Mouse (Mus musculus) myocyte (in vitro differentiated cells): Measurements from ENCODE around the gene Ift88.
A peak's percentile ranks its signal among the peaks of the same experiment; 100 is the strongest.

ENCODE experiments used
- E2F4 ChIP-seq: IDR thresholded peaks from one replicate; pipeline ENCODE4 v1.6.1; 2011; ENCODE audit warnings: mild to moderate bottlenecking, control low read depth, moderate library complexity; ENCODE audit not compliant: insufficient read depth
- POLR2A ChIP-seq: IDR thresholded peaks from one replicate; pipeline ENCODE4 v1.6.1; 2011; ENCODE audit warnings: low read depth, mild to moderate bottlenecking, control low read depth, moderate library complexity; ENCODE audit not compliant: insufficient read length
- TCF3 ChIP-seq: IDR thresholded peaks from one replicate; pipeline ENCODE4 v1.6.1; 2011; ENCODE audit warnings: low read depth, control low read depth; ENCODE audit not compliant: insufficient read length
- USF1 ChIP-seq: IDR thresholded peaks from one replicate; pipeline ENCODE4 v1.6.1; 2011; ENCODE audit warnings: low read depth, mild to moderate bottlenecking, control low read depth, moderate library complexity

DNA sequence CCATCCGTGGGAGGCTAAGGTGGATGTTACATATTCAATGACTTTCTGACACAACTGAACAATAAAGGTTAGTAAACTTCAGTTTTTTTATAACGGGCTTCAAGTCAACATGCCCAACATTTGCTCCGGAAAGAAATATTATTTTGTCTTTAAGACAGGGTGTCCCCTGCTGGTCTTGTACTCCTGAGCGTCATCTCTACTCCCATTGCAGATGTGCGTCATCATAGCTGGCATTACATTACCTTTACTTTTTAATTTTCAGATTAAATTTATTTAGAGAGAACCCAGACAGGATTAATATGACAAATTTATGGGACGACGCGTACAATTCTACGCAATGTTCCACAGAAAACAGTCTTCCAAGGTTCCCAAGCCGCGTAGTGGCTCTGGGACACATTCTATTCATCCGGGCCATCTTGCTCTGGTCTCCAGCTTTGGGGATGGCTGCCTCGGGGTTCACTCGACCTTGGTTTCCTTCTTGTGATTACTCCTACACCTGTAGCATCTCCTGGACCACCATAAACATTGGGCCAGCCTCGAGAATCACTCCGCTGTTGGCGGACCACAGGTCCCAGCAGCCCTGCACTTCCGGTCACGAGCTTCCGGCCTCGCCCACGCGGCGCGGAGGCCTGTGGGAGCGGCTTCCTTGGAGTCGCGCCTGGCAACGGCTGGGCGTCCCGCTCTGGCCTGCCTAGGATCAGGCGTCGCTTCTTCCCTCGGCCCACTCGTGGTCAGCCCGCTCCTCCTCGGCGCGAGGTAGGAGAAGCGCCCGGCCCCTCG lies at the start of gene Ift88:
- TF ChIP-seq E2F4 = no peak
- peak; percentile 84 for TF ChIP-seq POLR2A
- TF ChIP-seq USF1 = peak; percentile 87
- TF ChIP-seq TCF3 = no peak
